Mouse (Mus musculus) heart, embryonic 16.5 days (tissue): ENCODE results near the gene Mslnl. TPM values are rescaled to one million over a fixed set of nuclear protein-coding genes. Genes with fewer than 3 reads are reported as not detected.

Source experiments
- ATAC-seq: fragments of 200-750 bp; cut with Nextera tagmentation; replicated peaks from 2 replicates; pipeline ENCODE4 v1.8.0; 2017; ENCODE audit warnings: moderate number of reproducible peaks; ENCODE audit not compliant: insufficient read depth, low FRiP score; ENCODE audit errors: extremely low read depth
- H3K27ac ChIP-seq: fragments of 300-500 bp; sonication (generic); 2 replicates; pipeline ENCODE4 v1.5.1; 2014; ENCODE audit warnings: mild to moderate bottlenecking, low read length, control low read depth, moderate library complexity
- H3K27me3 ChIP-seq: fragments of 300-500 bp; sonication (generic); 2 replicates; pipeline ENCODE4 v1.6.1; 2014; ENCODE audit warnings: low read length, mixed read lengths; ENCODE audit not compliant: control insufficient read depth, insufficient read depth
- H3K36me3 ChIP-seq: fragments of 300-500 bp; sonication (generic); 2 replicates; pipeline ENCODE4 v1.6.1; 2014; ENCODE audit not compliant: control insufficient read depth, insufficient read depth
- H3K4me1 ChIP-seq: fragments of 300-500 bp; sonication (generic); 2 replicates; pipeline ENCODE4 v1.6.1; 2014; ENCODE audit warnings: low read length, mixed read lengths; ENCODE audit not compliant: control insufficient read depth, insufficient read depth
- H3K4me2 ChIP-seq: fragments of 300-500 bp; sonication (generic); 2 replicates; pipeline ENCODE4 v1.6.1; 2014; ENCODE audit warnings: low read depth, mild to moderate bottlenecking, control low read depth, low read length
- H3K4me3 ChIP-seq: fragments of 300-500 bp; sonication (generic); 2 replicates; pipeline ENCODE4 v1.5.1; 2014; ENCODE audit warnings: mild to moderate bottlenecking, control low read depth, low read length
- H3K9ac ChIP-seq: fragments of 300-500 bp; sonication (generic); 2 replicates; pipeline ENCODE4 v1.6.1; 2014; ENCODE audit warnings: low read length, control low read depth
- H3K9me3 ChIP-seq: fragments of 300-500 bp; sonication (generic); replicated peaks from 2 replicates; pipeline ENCODE4 v1.6.1; 2016; ENCODE audit warnings: low read length; ENCODE audit not compliant: control insufficient read depth
- WGBS: fragments of 180-500 bp; shearing (Covaris S2); extraction: QIAGEN DNeasy Blood & Tissue Kit; methylation state at CpG from one replicate; pipeline ENCODE4 v1.1.7; 2014; 5-methylcytosine and 5-hydroxymethylcytosine counted together
- polyA plus RNA-seq: library from polyadenylated mRNA; unstranded; fragments of >200 nt; fragmentation: Nextera tagmentation; extraction: Ambion mirVana; gene quantifications from 2 replicates; pipeline ENCODE4 v1.2.1, GENCODE M21; 2015

Mslnl gene
- polyA plus RNA-seq, 1 experiment from 2014 or later: 0.16 TPM

GRCm38 (mm10) chr17:25716130-25716529, 19.7 kb upstream of the Mslnl start:
- Histone ChIP-seq H3K9ac (no peak overlapping the region), H3K4me2 (no peak overlapping the region), H3K4me1 (0 out of 2 replicates have a peak, but pooled peaks cover 4% of the 10 kb centered on the region), H3K9me3 (no peaks in the 10 kb centered on the region), H3K27ac (no peak overlapping the region), H3K27me3 (peaks cover 23% of the 10 kb centered on the region), H3K4me3 (no peak overlapping the region), H3K36me3 (peaks cover 2% of the 10 kb centered on the region; the same call in 1 of the 2 replicates)
- 7% methylated on average over 6 of the region's 6 CpGs for WGBS
- ATAC-seq: no peak

DNA sequence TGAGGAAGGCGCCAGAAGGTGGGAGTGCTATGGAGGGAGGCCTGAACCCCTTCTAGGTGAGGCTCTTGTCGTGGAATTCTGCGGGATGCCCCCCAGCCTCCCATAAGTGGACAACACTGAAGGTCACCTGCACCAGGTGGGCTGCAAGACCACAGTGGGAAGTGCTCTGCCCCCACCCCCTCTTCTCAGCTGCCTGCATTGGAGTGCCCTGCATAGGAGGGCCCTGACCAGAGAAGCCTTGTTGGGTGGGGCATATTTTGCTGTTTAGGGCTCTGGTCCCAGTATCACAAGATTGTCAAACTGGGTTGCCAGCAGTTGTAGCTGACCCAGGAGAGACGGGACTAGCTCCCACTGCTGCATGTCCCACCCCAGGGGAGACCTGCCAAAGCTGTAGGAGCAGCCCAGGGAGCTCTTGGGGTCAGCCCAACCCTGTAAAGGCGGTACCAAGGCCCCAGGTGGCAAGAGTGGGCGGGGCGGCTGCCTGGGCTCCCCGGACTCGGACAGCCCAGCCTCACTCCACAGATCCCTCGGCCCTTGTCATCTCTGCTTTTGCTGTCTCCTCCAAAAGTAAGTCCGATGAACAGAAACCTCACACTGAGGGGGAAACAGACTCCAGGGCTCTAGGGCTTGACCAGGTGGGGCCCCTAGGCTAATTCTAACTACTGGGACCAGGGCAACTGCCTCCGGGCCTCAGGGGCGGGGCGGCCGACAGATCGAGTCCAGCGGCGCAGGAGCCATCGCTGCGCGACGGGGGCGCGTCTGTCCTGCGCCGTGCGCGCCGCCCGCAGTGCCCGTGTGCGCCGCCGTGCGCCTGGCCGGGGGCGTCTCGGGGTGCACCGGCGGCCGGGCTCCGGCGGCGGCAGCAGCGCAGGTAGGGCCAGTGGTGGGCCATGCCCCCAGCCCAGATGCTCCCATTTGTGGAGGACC, 18.9 kb upstream of the Mslnl start, which contains the start of gene Gng13:
TSS of gene Gng13 (plus strand) at position 461 of the 927 bp plus-strand sequence.
- Histone ChIP-seq H3K9ac (peak within 1 kb of the TSS; percentile 62), H3K4me3 (peak within 1 kb of the TSS; percentile 52), H3K4me1 (0 out of 2 replicates have a peak, but pooled peaks cover 4% of the 10 kb centered on the region), H3K27ac (no peak within 1 kb of the TSS), H3K9me3 (no peaks in the 10 kb centered on the region), H3K27me3 (peaks cover 23% of the 10 kb centered on the region), H3K36me3 (peaks cover 2% of the 10 kb centered on the region; the same call in 1 of the 2 replicates), H3K4me2 (peak within 1 kb of the TSS; percentile 79)
- peak; percentile 54; the same call in 1 of the 2 replicates for ATAC-seq
- WGBS: 2% methylated on average over 45 of the region's 45 CpGs

DNA sequence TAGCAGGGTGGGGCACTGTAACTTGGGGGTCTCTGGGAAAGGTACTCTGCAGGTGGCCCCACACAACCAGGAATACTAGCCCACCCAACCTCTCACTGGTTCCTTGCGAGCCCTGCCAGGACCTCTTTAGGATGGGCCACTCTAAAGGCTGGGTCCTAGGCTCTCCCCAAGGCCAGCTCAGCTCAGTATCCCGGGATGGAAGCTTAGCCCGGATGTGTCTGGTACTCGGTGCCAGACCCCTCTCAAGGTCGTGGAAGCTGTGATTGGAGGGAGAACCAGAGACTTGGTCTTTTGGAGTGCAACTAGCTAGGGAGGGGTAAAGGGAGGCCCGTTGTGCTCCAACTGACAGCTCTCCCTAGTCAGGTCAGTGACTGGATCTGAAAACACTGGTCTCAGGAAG, 18.2 kb upstream of the Mslnl start:
- 0 out of 2 replicates have a peak, but pooled peaks cover 4% of the 10 kb centered on the region for H3K4me1 ChIP-seq
- 19% methylated on average over 6 of the region's 6 CpGs for WGBS
- peak overlapping the region; percentile 62; the same call in 1 of the 2 replicates for H3K9ac ChIP-seq
- H3K36me3 ChIP-seq: peaks cover 2% of the 10 kb centered on the region; the same call in 1 of the 2 replicates
- H3K9me3 ChIP-seq: no peaks in the 10 kb centered on the region
- peak overlapping the region; percentile 52 for H3K4me3 ChIP-seq
- H3K27me3 ChIP-seq: peaks cover 23% of the 10 kb centered on the region
- no peak overlapping the region for H3K27ac ChIP-seq
- ATAC-seq: no peak
- H3K4me2 ChIP-seq: peak overlapping the region; percentile 79

DNA sequence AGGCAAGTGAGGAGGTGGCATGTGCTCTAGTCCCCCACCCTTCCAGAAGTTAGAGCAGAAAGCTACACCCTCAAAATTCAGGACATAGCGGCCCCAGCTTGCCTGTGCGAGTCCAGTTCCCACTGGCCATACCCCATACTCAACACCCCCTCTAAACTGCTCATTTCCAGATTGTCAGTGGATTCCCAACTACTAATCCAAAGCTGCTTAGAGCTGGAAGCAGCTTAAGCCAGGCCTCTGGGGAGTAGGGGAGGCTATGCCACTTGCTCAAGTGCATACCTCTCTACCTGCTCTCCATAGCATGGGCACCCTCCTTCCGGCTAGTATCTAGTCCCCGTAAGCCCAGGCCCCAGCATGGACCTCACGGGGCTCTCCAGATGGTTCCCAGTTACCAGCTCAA, 14.4 kb upstream of the Mslnl start:
- 95% methylated on average over 5 of the region's 5 CpGs for WGBS
- H3K36me3 ChIP-seq: peaks cover 2% of the 10 kb centered on the region; the same call in 1 of the 2 replicates

DNA sequence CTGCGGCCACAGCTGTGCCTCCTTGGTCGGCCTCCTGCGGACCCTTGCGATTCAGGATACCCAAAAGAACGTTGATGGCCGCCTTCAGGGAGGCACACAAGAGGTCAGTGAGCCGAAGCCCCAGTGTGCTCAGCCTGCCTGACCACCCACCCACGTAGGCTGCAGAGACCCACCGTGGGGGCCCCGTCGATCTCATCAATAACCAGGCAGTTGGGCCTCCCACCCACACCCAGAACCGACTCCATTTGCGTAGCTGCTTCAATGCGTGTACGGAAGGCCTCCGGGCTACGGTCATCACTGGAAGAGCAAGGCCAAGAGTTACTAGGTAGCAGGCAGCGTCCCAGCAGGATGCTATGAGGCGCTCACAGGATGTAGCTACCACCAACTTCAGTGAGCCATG, 12.4 kb upstream of the Mslnl start:
- Histone ChIP-seq H3K9ac (no peak overlapping the region), H3K4me3 (no peak overlapping the region), H3K27me3 (no peaks in the 10 kb centered on the region; the same call in 1 of the 2 replicates), H3K36me3 (peaks cover 2% of the 10 kb centered on the region; the same call in 1 of the 2 replicates), H3K27ac (no peak overlapping the region), H3K4me1 (peaks cover 17% of the 10 kb centered on the region), H3K9me3 (no peaks in the 10 kb centered on the region), H3K4me2 (no peak overlapping the region)
- no peak for ATAC-seq
- 94% methylated on average over 19 of the region's 19 CpGs for WGBS

More for the DNA sequence above, 14.4 kb upstream of the Mslnl start:
- Histone ChIP-seq H3K9me3 (no peaks in the 10 kb centered on the region), H3K4me3 (no peak overlapping the region), H3K9ac (no peak overlapping the region), H3K4me2 (no peak overlapping the region), H3K4me1 (peaks cover 10% of the 10 kb centered on the region), H3K27me3 (peaks cover 19% of the 10 kb centered on the region), H3K27ac (no peak overlapping the region)
- no peak for ATAC-seq

GRCm38 (mm10) chr17:25723919-25724318, 11.9 kb upstream of the Mslnl start:
- Histone ChIP-seq H3K4me3 (no peak overlapping the region), H3K36me3 (peaks cover 2% of the 10 kb centered on the region; the same call in 1 of the 2 replicates), H3K4me2 (no peak overlapping the region), H3K9ac (no peak overlapping the region), H3K4me1 (peaks cover 18% of the 10 kb centered on the region), H3K27ac (no peak overlapping the region), H3K9me3 (no peaks in the 10 kb centered on the region), H3K27me3 (no peaks in the 10 kb centered on the region; the same call in 1 of the 2 replicates)
- ATAC-seq: no peak
- 77% methylated on average over 7 of the region's 7 CpGs for WGBS

DNA sequence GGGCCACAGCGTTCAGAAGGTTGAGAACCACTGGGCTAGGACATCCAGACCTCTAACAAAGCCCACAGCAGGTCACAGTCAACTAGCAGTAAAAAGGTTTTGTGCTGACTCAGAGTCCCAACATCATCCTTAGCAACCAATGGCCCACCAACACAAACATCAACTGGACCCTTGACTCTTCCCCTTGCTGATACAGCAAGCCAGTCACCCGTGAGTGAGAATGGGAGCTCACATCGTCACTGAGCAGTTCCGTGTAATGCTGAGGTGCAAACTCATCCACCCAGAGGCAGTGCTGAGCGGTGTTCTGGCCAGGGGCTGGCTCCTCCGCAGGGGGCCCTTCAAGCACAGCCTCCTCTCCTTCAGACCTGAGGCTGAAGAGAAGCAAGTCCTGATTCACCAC, 10.6 kb upstream of the Mslnl start:
- no peak for ATAC-seq
- no peak overlapping the region for H3K4me3 ChIP-seq
- H3K36me3 ChIP-seq: peaks cover 2% of the 10 kb centered on the region; the same call in 1 of the 2 replicates
- H3K9ac ChIP-seq: no peak overlapping the region
- H3K27me3 ChIP-seq: no peaks in the 10 kb centered on the region
- no peaks in the 10 kb centered on the region for H3K9me3 ChIP-seq
- 85% methylated on average over 6 of the region's 6 CpGs for WGBS
- no peak overlapping the region for H3K4me2 ChIP-seq
- H3K4me1 ChIP-seq: peaks cover 18% of the 10 kb centered on the region
- H3K27ac ChIP-seq: no peak overlapping the region

DNA sequence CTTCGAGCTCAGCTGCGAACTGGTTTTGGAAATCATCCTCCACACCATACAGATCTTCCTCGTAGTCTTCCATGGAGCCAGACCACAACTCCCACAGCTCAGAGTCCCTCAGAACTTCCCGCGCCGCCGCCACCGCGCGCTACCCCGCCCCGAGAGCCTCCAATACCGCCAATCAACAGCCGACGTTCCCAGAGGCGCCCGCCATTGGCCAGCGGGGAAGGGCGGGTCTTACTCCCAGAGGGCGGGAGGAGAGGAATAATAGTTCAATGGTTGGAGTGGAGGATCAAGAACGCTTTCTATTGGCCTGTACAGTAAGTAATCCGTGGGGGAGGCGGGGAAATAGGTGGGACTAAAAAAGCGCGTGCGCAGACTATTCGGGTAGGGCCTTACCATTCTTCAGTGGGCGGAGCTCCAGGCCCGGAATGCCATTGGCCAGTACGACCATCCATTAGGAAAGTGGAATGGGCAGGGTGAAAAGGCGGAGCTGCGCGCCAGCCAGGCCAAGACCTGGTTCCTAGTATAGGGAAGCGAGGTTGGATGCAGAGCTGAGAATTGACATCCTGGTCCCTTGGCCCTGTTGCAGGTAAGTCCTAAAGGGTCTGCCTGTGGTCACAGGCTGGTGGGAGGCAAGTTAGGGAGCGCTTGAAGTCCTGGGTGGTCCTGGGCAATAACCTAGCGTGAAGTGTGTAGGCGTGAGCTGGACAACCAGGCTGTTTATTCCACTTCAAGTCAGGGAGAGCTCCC, 8.4 kb upstream of the Mslnl start, which contains the start of the genes Chtf18 and Rpusd1:
TSS of gene Chtf18 (minus strand) at position 155 of the 744 bp plus-strand sequence.
TSS of gene Rpusd1 (plus strand) at position 406 of the 744 bp plus-strand sequence.
- Histone ChIP-seq H3K4me1 (peaks cover 18% of the 10 kb centered on the region), H3K4me3 (peak within 1 kb of the TSS; percentile 80), H3K4me2 (peak within 1 kb of the TSS; percentile 99), H3K9me3 (no peaks in the 10 kb centered on the region), H3K27ac (peak within 1 kb of the TSS; percentile 51), H3K27me3 (no peaks in the 10 kb centered on the region), H3K36me3 (no peaks in the 10 kb centered on the region; the same call in 1 of the 2 replicates), H3K9ac (peak within 1 kb of the TSS; percentile 93)
- under 1% methylated on average over 37 of the region's 37 CpGs for WGBS
- ATAC-seq: peak; percentile 99
